ENCODE assay signal across 10 mouse cellular contexts in genomic region chr13:112433271-112433670, GRCm38 (mm10). TPM values are rescaled to one million over a fixed set of nuclear protein-coding genes. Genes with fewer than 3 reads are reported as not detected.
DNase-seq lines count a peak whose midpoint lies in the region; ATAC-seq lines count a peak whose summit lies in the region.
"Had no signal": no experiment of that assay in that cellular context is flagged by ENCODE, and none has a peak within 500 bp of the region (broad histone marks: within the 10 kb centered on the region; RNA-seq: fewer than 3 reads in every experiment).

No protein-coding gene starts in this region.

- H3K9ac ChIP-seq in neural tube, embryonic 15.5 days (replicated peaks), result no peak overlapping the region

- DNase-seq in layer of hippocampus, adult 9-11 months, result peak; percentile 64
- DNase-seq in layer of hippocampus, adult 18-20 months (ENCODE audit: low spot score in 2 of 2), result no peak
- DNase-seq in CD8-positive naive resting alpha-beta T cell, adult 2 months (ENCODE audit: low read depth in 2 of 2, low spot score in 2 of 2), result peak; percentile 31 to 48
- DNase-seq in induced T-regulatory cell, adult 2 months (ENCODE audit: low read depth), result peak; percentile 86
- peak; percentile 41 to 74 for DNase-seq in thymus, adult 18-20 months
- DNase-seq: adrenal gland, adult 8-10 months; cerebellum, adult 9-11 months had no signal

- no peaks in the 10 kb centered on the region for H3K9me3 ChIP-seq in neural tube, embryonic 15.5 days (replicated peaks)

- no peaks in the 10 kb centered on the region for H3K36me3 ChIP-seq in neural tube, embryonic 15.5 days

- H3K4me1 ChIP-seq in neural tube, embryonic 15.5 days, result no peaks in the 10 kb centered on the region

- H3K27me3 ChIP-seq in neural tube, embryonic 15.5 days (replicated peaks), result no peaks in the 10 kb centered on the region

- WGBS in neural tube, embryonic 15.5 days, result 74% methylated on average over 5 of the region's 5 CpGs

- H3K4me3 ChIP-seq in neural tube, embryonic 15.5 days (replicated peaks), result no peak overlapping the region

- ATAC-seq in erythroid progenitor cell, adult 5-6 weeks (replicated peaks; ENCODE audit: low FRiP score, poor library complexity, severe bottlenecking), result no peak
- ATAC-seq in neural tube, embryonic 15.5 days (ENCODE audit: low FRiP score), result no peak
- ATAC-seq: hindbrain, embryonic 16.5 days had no signal

- no peak overlapping the region for H3K27ac ChIP-seq in neural tube, embryonic 15.5 days (replicated peaks)

- H3K4me2 ChIP-seq in neural tube, embryonic 15.5 days, result no peak overlapping the region

RNA-seq across cellular contexts. Expression of gene Il6st, which starts 30.6 kb away (rescaled TPM):
- total RNA-seq in layer of hippocampus, adult 18-20 months (2021), result 10 to 100 TPM; 75.8 to 84.6 TPM
- 13.7 and 27.7 TPM in 2 replicates for total RNA-seq in erythroid progenitor cell, adult 5-6 weeks (2015; ENCODE audit: low replicate concordance)
- 4.0 and 4.1 TPM in 2 replicates for total RNA-seq in erythroid progenitor cell, adult 5-6 weeks (2017; ENCODE audit: low replicate concordance)
- polyA plus RNA-seq in neural tube, embryonic 15.5 days (2015; fragmentation: Nextera tagmentation; extraction: Ambion mirVana), result 25.2 and 25.6 TPM in 2 replicates

Comparison
In these comparisons a context has a peak if more than half of its experiments do, and no peak if none do; other contexts are left out.
1. DNase-seq: peak in layer of hippocampus, adult 9-11 months (single experiment), CD8-positive naive resting alpha-beta T cell, adult 2 months (2 of 2), induced T-regulatory cell, adult 2 months (single experiment) and thymus, adult 18-20 months (2 of 2); none in layer of hippocampus, adult 18-20 months (0 of 2).